Mouse (Mus musculus) stomach, embryonic 16.5 days (tissue): ENCODE data around the gene Mospd3. TPM values are rescaled to one million over a fixed set of nuclear protein-coding genes. Genes with fewer than 3 reads are reported as not detected.

Experiments
- ATAC-seq: fragments of 200-750 bp; cut with Nextera tagmentation; 2 replicates; pipeline ENCODE4 v1.8.0; 2017; ENCODE audit warnings: moderate number of reproducible peaks, moderate TSS enrichment; ENCODE audit not compliant: insufficient read depth, low FRiP score
- H3K27ac ChIP-seq: fragments of 300-500 bp; sonication (generic); 2 replicates; pipeline ENCODE4 v1.5.1; 2014; ENCODE audit warnings: low read length
- H3K27me3 ChIP-seq: fragments of 300-500 bp; sonication (generic); 2 replicates; pipeline ENCODE4 v1.6.1; 2014; ENCODE audit warnings: low read length, control low read depth, mixed read lengths; ENCODE audit not compliant: control insufficient read depth, insufficient read depth
- H3K36me3 ChIP-seq: fragments of 300-500 bp; sonication (generic); 2 replicates; pipeline ENCODE4 v1.6.1; 2014; ENCODE audit warnings: low read length; ENCODE audit not compliant: control insufficient read depth, insufficient read depth
- H3K4me1 ChIP-seq: fragments of 300-500 bp; sonication (generic); 2 replicates; pipeline ENCODE4 v1.6.1; 2014; ENCODE audit warnings: low read length, control low read depth, mixed read lengths; ENCODE audit not compliant: control insufficient read depth, insufficient read depth
- H3K4me2 ChIP-seq: fragments of 300-500 bp; sonication (generic); 2 replicates; pipeline ENCODE4 v1.6.1; 2014; ENCODE audit warnings: low read depth, low read length, mixed read lengths
- H3K4me3 ChIP-seq: fragments of 300-500 bp; sonication (generic); replicated peaks from 2 replicates; pipeline ENCODE4 v1.5.1; 2014; ENCODE audit warnings: mild to moderate bottlenecking, low read length
- H3K9ac ChIP-seq: fragments of 300-500 bp; sonication (generic); 2 replicates; pipeline ENCODE4 v1.6.1; 2014; ENCODE audit warnings: low read length
- H3K9me3 ChIP-seq: fragments of 300-500 bp; sonication (generic); replicated peaks from 2 replicates; pipeline ENCODE4 v1.6.1; 2016; ENCODE audit warnings: low read length, control low read depth; ENCODE audit not compliant: control insufficient read depth
- WGBS: fragments of 180-500 bp; shearing (Covaris S2); extraction: QIAGEN DNeasy Blood & Tissue Kit; methylation state at CpG from one replicate; pipeline ENCODE4 v1.1.7; 2014; 5-methylcytosine and 5-hydroxymethylcytosine counted together
- polyA plus RNA-seq: library from polyadenylated mRNA; unstranded; fragments of >200 nt; fragmentation: Nextera tagmentation; extraction: Ambion mirVana; gene quantifications from 2 replicates; pipeline ENCODE4 v1.2.1, GENCODE M21; 2015

Mospd3 gene
- polyA plus RNA-seq, 1 experiment from 2014 or later = 24.3 TPM

DNA sequence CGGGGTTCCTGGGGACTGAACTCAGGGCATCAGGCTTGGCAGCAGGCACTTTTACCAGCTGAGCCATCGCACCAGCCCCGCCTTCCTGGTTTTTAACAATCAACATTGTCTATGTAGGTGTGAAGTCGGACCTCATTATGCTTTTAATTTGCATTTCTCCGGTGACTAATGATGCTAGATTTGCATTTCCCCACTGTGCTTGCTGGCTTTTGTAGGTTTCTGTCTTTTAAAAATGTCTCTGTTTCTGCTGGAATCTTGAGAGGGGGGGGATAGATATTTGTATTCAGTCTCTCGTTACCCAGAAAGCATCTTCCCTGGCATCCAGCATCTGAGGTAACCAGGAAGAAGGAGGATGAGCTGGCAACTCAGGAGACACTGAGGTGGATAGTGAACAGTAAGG lies 39.3 kb downstream of the Mospd3 start:
- no peak for ATAC-seq

GRCm38 (mm10) chr5:137553898-137554297 lies 47.0 kb downstream of the Mospd3 start:
- H3K4me1 ChIP-seq = peaks cover 6% of the 10 kb centered on the region; the same call in 1 of the 2 replicates
- H3K9me3 ChIP-seq = no peaks in the 10 kb centered on the region
- H3K4me3 ChIP-seq = peak overlapping the region; percentile 32; the same call in 1 of the 2 replicates
- 48% methylated on average over 11 of the region's 11 CpGs for WGBS
- H3K9ac ChIP-seq = no peak overlapping the region
- no peak overlapping the region for H3K27ac ChIP-seq
- 0 out of 2 replicates have a peak overlapping the region, but pooled peaks have one; percentile 48 for H3K4me2 ChIP-seq
- ATAC-seq = peak; percentile 21; the same call in 1 of the 2 replicates
- H3K27me3 ChIP-seq = peaks cover 7% of the 10 kb centered on the region
- H3K36me3 ChIP-seq = no peaks in the 10 kb centered on the region

More for the DNA sequence above, 39.3 kb downstream of the Mospd3 start:
- Histone ChIP-seq H3K9me3 (no peaks in the 10 kb centered on the region), H3K4me3 (no peak overlapping the region), H3K4me1 (no peaks in the 10 kb centered on the region), H3K27me3 (no peaks in the 10 kb centered on the region), H3K27ac (no peak overlapping the region), H3K9ac (no peak overlapping the region), H3K36me3 (no peaks in the 10 kb centered on the region), H3K4me2 (no peak overlapping the region)
- WGBS = 62% methylated on average over 6 of the region's 6 CpGs

GRCm38 (mm10) chr5:137553411-137553837 lies 47.4 kb downstream of the Mospd3 start, which contains the start of gene Actl6b:
Actl6b (plus strand) TSS chr5:137553517.
- ATAC-seq = peak; percentile 80; the same call in 1 of the 2 replicates
- H3K4me3 ChIP-seq = peak within 1 kb of the TSS; percentile 32

DNA sequence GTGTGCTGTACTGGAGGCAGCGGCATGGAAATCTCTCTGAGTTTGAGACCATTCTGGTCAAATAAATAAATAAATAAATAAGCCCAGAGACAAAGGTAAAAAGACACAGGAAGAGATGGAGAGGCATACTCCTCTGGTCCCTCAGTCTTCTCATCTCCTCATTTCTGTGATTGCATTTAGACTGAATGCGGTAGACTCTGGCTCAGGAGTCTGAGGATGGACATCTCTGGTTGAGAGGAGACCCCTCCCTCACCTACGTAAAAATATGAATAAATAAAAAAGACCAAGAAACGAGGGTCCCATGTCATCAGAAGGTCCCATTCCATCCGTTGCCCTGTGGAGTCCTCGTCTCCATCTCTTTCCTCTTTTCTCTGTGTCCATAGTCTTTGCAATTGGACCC lies 47.9 kb downstream of the Mospd3 start:
- peak overlapping the region; percentile 32 for H3K4me3 ChIP-seq

More at GRCm38 (mm10) chr5:137553411-137553837, 47.4 kb downstream of the Mospd3 start, which contains the start of gene Actl6b:
- Histone ChIP-seq H3K27me3 (peaks cover 7% of the 10 kb centered on the region), H3K27ac (no peak within 1 kb of the TSS), H3K4me2 (peak within 1 kb of the TSS; percentile 48), H3K36me3 (no peaks in the 10 kb centered on the region), H3K9ac (no peak within 1 kb of the TSS), H3K9me3 (no peaks in the 10 kb centered on the region), H3K4me1 (peaks cover 6% of the 10 kb centered on the region; the same call in 1 of the 2 replicates)
- WGBS = 2% methylated on average over 37 of the region's 37 CpGs

GRCm38 (mm10) chr5:137551119-137551518 lies 49.7 kb downstream of the Mospd3 start:
- Histone ChIP-seq H3K27me3 (peaks cover 7% of the 10 kb centered on the region), H3K4me1 (peaks cover 6% of the 10 kb centered on the region; the same call in 1 of the 2 replicates), H3K9me3 (no peaks in the 10 kb centered on the region), H3K27ac (no peak overlapping the region), H3K4me3 (no peak overlapping the region), H3K9ac (no peak overlapping the region), H3K36me3 (no peaks in the 10 kb centered on the region), H3K4me2 (no peak overlapping the region)
- ATAC-seq = no peak
- 61% methylated on average over 5 of the region's 5 CpGs for WGBS

More for the DNA sequence above, 47.9 kb downstream of the Mospd3 start:
- H3K4me2 ChIP-seq = peak overlapping the region; percentile 48
- ATAC-seq = no peak
- H3K4me1 ChIP-seq = peaks cover 6% of the 10 kb centered on the region; the same call in 1 of the 2 replicates
- H3K36me3 ChIP-seq = no peaks in the 10 kb centered on the region
- H3K9me3 ChIP-seq = no peaks in the 10 kb centered on the region
- H3K27ac ChIP-seq = no peak overlapping the region
- H3K27me3 ChIP-seq = peaks cover 7% of the 10 kb centered on the region
- 29% methylated on average over 6 of the region's 6 CpGs for WGBS
- no peak overlapping the region for H3K9ac ChIP-seq

GRCm38 (mm10) chr5:137549840-137550239 lies 51.0 kb downstream of the Mospd3 start:
- WGBS = 68% methylated on average over 2 of the region's 2 CpGs

More at GRCm38 (mm10) chr5:137549840-137550239, 51.0 kb downstream of the Mospd3 start:
- Histone ChIP-seq H3K27me3 (peaks cover 7% of the 10 kb centered on the region), H3K4me2 (no peak overlapping the region), H3K9ac (no peak overlapping the region), H3K4me3 (no peak overlapping the region), H3K4me1 (peaks cover 6% of the 10 kb centered on the region; the same call in 1 of the 2 replicates), H3K9me3 (no peaks in the 10 kb centered on the region), H3K27ac (no peak overlapping the region), H3K36me3 (no peaks in the 10 kb centered on the region)
- no peak for ATAC-seq

Other genes with a start within 250 kb of the Mospd3 start
- gene Zan, start 124.0 kb downstream of the Mospd3 start, polyA plus RNA-seq = 0.99 TPM in 2 replicates
- 46.4 and 48.1 TPM in 2 replicates for gene Pop7, start 98.5 kb downstream of the Mospd3 start, polyA plus RNA-seq
- 7.7 and 9.0 TPM in 2 replicates for gene Gigyf1, start 82.5 kb downstream of the Mospd3 start, polyA plus RNA-seq
- gene Epo, start 67.8 kb downstream of the Mospd3 start, polyA plus RNA-seq = not detected in 2 replicates
- gene Gnb2, start 67.5 kb downstream of the Mospd3 start, polyA plus RNA-seq = 257 and 284 TPM in 2 replicates
- gene Actl6b, start 47.5 kb downstream of the Mospd3 start, polyA plus RNA-seq = 3.6 TPM in 2 replicates
- gene Tfr2, start 31.2 kb downstream of the Mospd3 start, polyA plus RNA-seq = 2.7 and 3.4 TPM in 2 replicates
- gene Pcolce, start 12.7 kb upstream of the Mospd3 start, polyA plus RNA-seq = 150 and 153 TPM in 2 replicates
- 0.09 and 0.27 TPM in 2 replicates for gene Fbxo24, start 27.9 kb upstream of the Mospd3 start, polyA plus RNA-seq
- 36.4 and 39.4 TPM in 2 replicates for gene Lrch4, start 28.1 kb upstream of the Mospd3 start, polyA plus RNA-seq
- 9.4 and 12.2 TPM in 2 replicates for gene Gm20605, start 28.1 kb upstream of the Mospd3 start, polyA plus RNA-seq
- 6.8 and 9.4 TPM in 2 replicates for gene Sap25, start 40.3 kb upstream of the Mospd3 start, polyA plus RNA-seq
- 0.14 and 0.19 TPM in 2 replicates for gene Irs3, start 44.7 kb upstream of the Mospd3 start, polyA plus RNA-seq
- 16.3 and 19.0 TPM in 2 replicates for gene Agfg2, start 83.7 kb upstream of the Mospd3 start, polyA plus RNA-seq
- 2.7 and 3.1 TPM in 2 replicates for gene Nyap1, start 140.5 kb upstream of the Mospd3 start, polyA plus RNA-seq
- 115 and 119 TPM in 2 replicates for gene Tsc22d4, start 144.7 kb upstream of the Mospd3 start, polyA plus RNA-seq
- gene Ppp1r35, start 177.8 kb upstream of the Mospd3 start, polyA plus RNA-seq = 9.4 and 17.0 TPM in 2 replicates
- 7.4 and 8.2 TPM in 2 replicates for gene Mepce, start 186.6 kb upstream of the Mospd3 start, polyA plus RNA-seq
- gene Zcwpw1, start 186.7 kb upstream of the Mospd3 start, polyA plus RNA-seq = 15.4 and 18.0 TPM in 2 replicates
- 2.4 and 4.0 TPM in 2 replicates for gene Pilra, start 235.2 kb upstream of the Mospd3 start, polyA plus RNA-seq